Mouse (Mus musculus): ENCODE results near the gene Anapc15. TPM values are rescaled to one million over a fixed set of nuclear protein-coding genes. Genes with fewer than 3 reads are reported as not detected.
A peak's percentile ranks its signal among the peaks of the same experiment; 100 is the strongest.

The Anapc15 gene
- polyA plus RNA-seq, 1 experiment = 31.8 TPM

GRCm38 (mm10) chr7:101888460-101888859 is 24.9 kb downstream of the Anapc15 start:
- H3K4me3 ChIP-seq (replicated peaks) = no peak overlapping the region
- H3K36me3 ChIP-seq (replicated peaks; ENCODE audit: low read length) = no peaks in the 10 kb centered on the region
- peaks cover 11% of the 10 kb centered on the region for H3K27me3 ChIP-seq (replicated peaks)
- TF ChIP-seq GATA1 (IDR thresholded peaks at IDR 0.05; ENCODE audit: borderline replicate concordance, low read length) (no peak), FLI1 (IDR thresholded peaks at IDR 0.05; ENCODE audit: low read length) (no peak)
- H3K4me1 ChIP-seq = peaks cover 40% of the 10 kb centered on the region
- H3K9me3 ChIP-seq = peaks cover 8% of the 10 kb centered on the region; the same call in 1 of the 2 replicates

- Histone ChIP-seq H3K9me3 (no peaks in the 10 kb centered on the region), H3K4me1 (peaks cover 70% of the 10 kb centered on the region), H3K4me3 (replicated peaks) (peak overlapping the region; percentile 94), H3K36me3 (replicated peaks; ENCODE audit: low read length) (peaks cover 28% of the 10 kb centered on the region), H3K27me3 (replicated peaks) (no peaks in the 10 kb centered on the region)
- TF ChIP-seq FLI1 (IDR thresholded peaks at IDR 0.05; ENCODE audit: low read length) = no peak
- no peak for TF ChIP-seq GATA1 (IDR thresholded peaks at IDR 0.05; ENCODE audit: borderline replicate concordance, low read length)
Measured at GRCm38 (mm10) chr7:101895695-101896094, 32.2 kb downstream of the Anapc15 start.

GRCm38 (mm10) chr7:101896104-101897066 is 32.9 kb downstream of the Anapc15 start:
- peaks cover 35% of the 10 kb centered on the region for H3K36me3 ChIP-seq (replicated peaks; ENCODE audit: low read length)
- H3K27me3 ChIP-seq (replicated peaks) = no peaks in the 10 kb centered on the region

GRCm38 (mm10) chr7:101900331-101901097 is 37.0 kb downstream of the Anapc15 start:
- peak overlapping the region; percentile 53 for H3K4me3 ChIP-seq (replicated peaks)
- peaks cover 50% of the 10 kb centered on the region for H3K4me1 ChIP-seq
- 0 out of 2 replicates have a peak, but pooled peaks cover 3% of the 10 kb centered on the region for H3K9me3 ChIP-seq
- TF ChIP-seq FLI1 (IDR thresholded peaks at IDR 0.05; ENCODE audit: low read length) (no peak), GATA1 (IDR thresholded peaks at IDR 0.05; ENCODE audit: borderline replicate concordance, low read length) (no peak)
- H3K36me3 ChIP-seq (replicated peaks; ENCODE audit: low read length) = peaks cover 48% of the 10 kb centered on the region
- no peaks in the 10 kb centered on the region for H3K27me3 ChIP-seq (replicated peaks)

More at GRCm38 (mm10) chr7:101896104-101897066, 32.9 kb downstream of the Anapc15 start:
- H3K4me3 ChIP-seq (replicated peaks) = peak overlapping the region; percentile 94
- TF ChIP-seq GATA1 (IDR thresholded peaks at IDR 0.05; ENCODE audit: borderline replicate concordance, low read length) (no peak), FLI1 (IDR thresholded peaks at IDR 0.05; ENCODE audit: low read length) (peak; percentile 71; the same call in 1 of the 2 replicates)
- H3K4me1 ChIP-seq = peaks cover 70% of the 10 kb centered on the region
- no peaks in the 10 kb centered on the region for H3K9me3 ChIP-seq

- Histone ChIP-seq H3K4me3 (replicated peaks) (no peak overlapping the region), H3K4me1 (peaks cover 56% of the 10 kb centered on the region), H3K27me3 (replicated peaks) (no peaks in the 10 kb centered on the region), H3K9me3 (0 out of 2 replicates have a peak, but pooled peaks cover 3% of the 10 kb centered on the region), H3K36me3 (replicated peaks; ENCODE audit: low read length) (peaks cover 48% of the 10 kb centered on the region)
- TF ChIP-seq GATA1 (IDR thresholded peaks at IDR 0.05; ENCODE audit: borderline replicate concordance, low read length) (no peak), FLI1 (IDR thresholded peaks at IDR 0.05; ENCODE audit: low read length) (no peak)
Measured at GRCm38 (mm10) chr7:101901969-101902368, 38.5 kb downstream of the Anapc15 start.

- H3K36me3 ChIP-seq (replicated peaks; ENCODE audit: low read length) = peaks cover 47% of the 10 kb centered on the region
- H3K27me3 ChIP-seq (replicated peaks) = no peaks in the 10 kb centered on the region
- H3K4me3 ChIP-seq (replicated peaks) = no peak overlapping the region
- H3K4me1 ChIP-seq = peaks cover 56% of the 10 kb centered on the region
- TF ChIP-seq GATA1 (IDR thresholded peaks at IDR 0.05; ENCODE audit: borderline replicate concordance, low read length) = no peak
- no peak for TF ChIP-seq FLI1 (IDR thresholded peaks at IDR 0.05; ENCODE audit: low read length)
- 0 out of 2 replicates have a peak, but pooled peaks cover 3% of the 10 kb centered on the region for H3K9me3 ChIP-seq
Measured at GRCm38 (mm10) chr7:101902846-101903245, 39.3 kb downstream of the Anapc15 start.

GRCm38 (mm10) chr7:101905561-101906286 is 42.2 kb downstream of the Anapc15 start, which contains the start of gene Lamtor1:
Gene Lamtor1, plus strand, starts transcription at chr7:101905904.
- Histone ChIP-seq H3K36me3 (replicated peaks; ENCODE audit: low read length) (peaks cover 48% of the 10 kb centered on the region), H3K9me3 (0 out of 2 replicates have a peak, but pooled peaks cover 3% of the 10 kb centered on the region), H3K4me3 (replicated peaks) (peak within 1 kb of the TSS; percentile 94), H3K27me3 (replicated peaks) (no peaks in the 10 kb centered on the region), H3K4me1 (peaks cover 61% of the 10 kb centered on the region)
- TF ChIP-seq FLI1 (IDR thresholded peaks at IDR 0.05; ENCODE audit: low read length) (peak; percentile 60), GATA1 (IDR thresholded peaks at IDR 0.05; ENCODE audit: borderline replicate concordance, low read length) (no peak)

GRCm38 (mm10) chr7:101906287-101906681 is 42.8 kb downstream of the Anapc15 start, which contains the start of gene Tomt:
Gene Tomt, minus strand, starts transcription at chr7:101906359.
- H3K9me3 ChIP-seq = 0 out of 2 replicates have a peak, but pooled peaks cover 3% of the 10 kb centered on the region
- peak within 1 kb of the TSS; percentile 94 for H3K4me3 ChIP-seq (replicated peaks)
- no peaks in the 10 kb centered on the region for H3K27me3 ChIP-seq (replicated peaks)
- peaks cover 48% of the 10 kb centered on the region for H3K36me3 ChIP-seq (replicated peaks; ENCODE audit: low read length)
- TF ChIP-seq FLI1 (IDR thresholded peaks at IDR 0.05; ENCODE audit: low read length) = no peak
- TF ChIP-seq GATA1 (IDR thresholded peaks at IDR 0.05; ENCODE audit: borderline replicate concordance, low read length) = no peak
- H3K4me1 ChIP-seq = peaks cover 55% of the 10 kb centered on the region

- Histone ChIP-seq H3K4me1 (peaks cover 54% of the 10 kb centered on the region), H3K27me3 (replicated peaks) (no peaks in the 10 kb centered on the region), H3K9me3 (0 out of 2 replicates have a peak, but pooled peaks cover 3% of the 10 kb centered on the region), H3K36me3 (replicated peaks; ENCODE audit: low read length) (peaks cover 50% of the 10 kb centered on the region), H3K4me3 (replicated peaks) (peak overlapping the region; percentile 94)
- TF ChIP-seq FLI1 (IDR thresholded peaks at IDR 0.05; ENCODE audit: low read length) = no peak
- no peak for TF ChIP-seq GATA1 (IDR thresholded peaks at IDR 0.05; ENCODE audit: borderline replicate concordance, low read length)
Measured at GRCm38 (mm10) chr7:101906696-101907095, 43.2 kb downstream of the Anapc15 start.
